Mouse (Mus musculus) kidney, embryonic 14.5 days (tissue): ENCODE results near the gene Slc51b. TPM values are rescaled to one million over a fixed set of nuclear protein-coding genes. Genes with fewer than 3 reads are reported as not detected.

Experiments
- ATAC-seq: fragments of 200-750 bp; cut with Nextera tagmentation; 2 replicates; pipeline ENCODE4 v1.8.0; 2017; ENCODE audit warnings: moderate number of reproducible peaks, mild to moderate bottlenecking, moderate TSS enrichment, moderate library complexity; ENCODE audit not compliant: low FRiP score, low TSS enrichment
- H3K27ac ChIP-seq: fragments of 300-500 bp; sonication (generic); 2 replicates; pipeline ENCODE4 v1.5.1; 2014; ENCODE audit warnings: low read depth, mild to moderate bottlenecking, low read length, moderate library complexity, mixed read lengths
- H3K27me3 ChIP-seq: fragments of 300-500 bp; sonication (generic); 2 replicates; pipeline ENCODE4 v1.6.1; 2014; ENCODE audit warnings: mild to moderate bottlenecking, low read length; ENCODE audit not compliant: control insufficient read depth, insufficient read depth
- H3K36me3 ChIP-seq: fragments of 300-500 bp; sonication (generic); 2 replicates; pipeline ENCODE4 v1.6.1; 2014; ENCODE audit warnings: low read length, mixed read lengths; ENCODE audit not compliant: control insufficient read depth, insufficient read depth
- H3K4me1 ChIP-seq: fragments of 300-500 bp; sonication (generic); 2 replicates; pipeline ENCODE4 v1.6.1; 2014; ENCODE audit warnings: low read length, mixed read lengths; ENCODE audit not compliant: control insufficient read depth, insufficient read depth
- H3K4me2 ChIP-seq: fragments of 300-500 bp; sonication (generic); replicated peaks from 2 replicates; pipeline ENCODE4 v1.6.1; 2014; ENCODE audit warnings: low read depth, mild to moderate bottlenecking, low read length
- H3K4me3 ChIP-seq: fragments of 300-500 bp; sonication (generic); 2 replicates; pipeline ENCODE4 v1.5.1; 2014; ENCODE audit warnings: mild to moderate bottlenecking, low read length
- H3K9ac ChIP-seq: fragments of 300-500 bp; sonication (generic); 2 replicates; pipeline ENCODE4 v1.6.1; 2014; ENCODE audit warnings: low read depth, mild to moderate bottlenecking, low read length, moderate library complexity
- H3K9me3 ChIP-seq: fragments of 300-500 bp; sonication (generic); 2 replicates; pipeline ENCODE4 v1.6.1; 2016; ENCODE audit warnings: low read length; ENCODE audit not compliant: control insufficient read depth
- WGBS: fragments of 180-500 bp; shearing (Covaris S2); extraction: QIAGEN DNeasy Blood & Tissue Kit; methylation state at CpG from one replicate; pipeline ENCODE4 v1.1.7; 2014; 5-methylcytosine and 5-hydroxymethylcytosine counted together
- polyA plus RNA-seq: library from polyadenylated mRNA; unstranded; fragments of >200 nt; fragmentation: Nextera tagmentation; extraction: Ambion mirVana; gene quantifications from 2 replicates; pipeline ENCODE4 v1.2.1, GENCODE M21; 2014

Slc51b gene
- polyA plus RNA-seq, 1 experiment from 2014 or later, result 0.53 TPM

DNA sequence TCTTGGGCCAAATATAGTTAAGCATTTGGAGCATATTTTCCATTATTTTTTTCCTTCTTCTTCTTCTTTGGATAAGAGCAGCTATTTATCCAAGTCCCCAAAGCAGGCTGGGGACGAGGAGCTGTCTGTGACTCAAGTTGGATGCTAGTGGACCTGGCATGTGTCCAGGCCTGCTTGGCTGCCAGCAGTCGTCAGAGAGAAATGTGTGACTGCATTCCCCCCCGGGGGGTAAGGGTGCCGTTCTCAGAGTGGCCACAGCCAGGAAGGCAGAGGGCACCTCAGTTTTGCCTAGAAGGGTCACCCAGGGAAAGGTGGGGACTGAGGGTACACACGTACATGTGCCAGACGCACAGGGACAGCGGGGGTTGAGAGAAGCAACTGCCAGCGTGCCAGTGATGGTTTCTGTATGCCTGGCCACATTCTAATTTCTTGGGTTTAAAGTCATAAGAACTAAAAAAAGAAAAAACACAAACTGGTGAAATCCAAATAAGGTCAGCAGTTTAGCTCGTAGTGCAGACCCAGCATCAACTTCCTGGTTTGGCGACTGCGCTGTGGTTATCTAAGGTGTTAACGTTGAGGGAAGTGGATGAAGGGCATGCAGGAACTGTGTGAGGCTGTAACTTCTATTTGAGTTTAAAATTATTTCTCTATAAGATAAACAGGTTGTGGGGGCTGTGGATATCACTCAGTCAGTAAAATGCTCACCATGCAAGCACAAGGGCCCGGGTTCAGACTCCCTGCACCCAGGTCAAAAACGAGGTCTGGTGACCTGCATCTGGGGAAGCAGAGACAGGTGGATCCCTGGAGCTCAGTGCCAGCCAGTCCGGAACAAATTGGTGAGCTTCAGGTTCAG, 18.2 kb downstream of the Slc51b start:
- H3K9me3 ChIP-seq, result no peaks in the 10 kb centered on the region
- no peaks in the 10 kb centered on the region for H3K36me3 ChIP-seq
- H3K27ac ChIP-seq, result no peak overlapping the region
- no peak overlapping the region for H3K9ac ChIP-seq
- no peak overlapping the region for H3K4me2 ChIP-seq
- ATAC-seq, result no peak
- no peak overlapping the region for H3K4me3 ChIP-seq
- H3K4me1 ChIP-seq, result no peaks in the 10 kb centered on the region
- no peaks in the 10 kb centered on the region for H3K27me3 ChIP-seq
- WGBS, result 77% methylated on average over 15 of the region's 15 CpGs

DNA sequence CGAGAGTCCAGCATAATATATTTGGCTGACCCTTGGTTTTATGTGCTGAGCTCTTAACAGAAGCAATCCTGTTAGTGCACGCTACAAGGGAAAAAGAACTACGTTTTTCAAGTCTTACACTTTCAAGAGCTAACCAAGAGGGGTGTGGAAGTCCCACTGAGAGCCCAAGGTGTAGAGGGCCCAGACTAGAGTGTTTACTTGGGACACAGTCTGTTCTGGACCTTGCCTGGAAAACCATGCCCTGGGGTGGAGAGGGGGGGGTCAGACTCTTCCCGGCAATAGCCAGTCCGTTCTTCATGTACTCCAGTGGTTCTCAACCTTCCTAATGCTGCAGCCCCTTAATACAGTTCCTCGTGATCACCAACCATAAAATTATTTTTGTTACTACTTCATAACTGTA, 22.8 kb downstream of the Slc51b start:
- Histone ChIP-seq H3K4me3 (no peak overlapping the region), H3K4me2 (no peak overlapping the region)

DNA sequence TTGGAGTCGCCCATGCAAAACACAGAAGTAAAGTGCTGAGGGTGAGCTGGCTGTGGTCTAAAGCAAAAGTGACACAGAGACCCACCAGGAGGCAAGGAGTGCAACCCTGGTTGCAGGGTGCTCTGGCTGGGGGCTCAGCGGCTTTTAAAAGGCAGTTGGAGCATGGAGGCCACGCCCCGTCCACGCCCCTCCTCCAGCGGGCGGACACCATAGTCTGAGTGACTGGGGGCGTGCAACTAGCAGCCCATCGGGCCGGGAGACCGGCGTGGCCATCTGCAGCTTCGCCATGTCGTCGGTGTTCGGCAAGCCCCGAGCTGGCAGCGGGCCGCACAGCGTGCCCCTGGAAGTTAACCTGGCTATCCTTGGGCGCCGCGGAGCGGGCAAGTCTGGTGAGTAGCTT, 24.5 kb downstream of the Slc51b start, which contains the start of gene Rasl12:
Gene Rasl12 (plus strand): TSS at position 228 of the 400 bp plus-strand sequence.
- H3K9me3 ChIP-seq, result no peaks in the 10 kb centered on the region
- H3K36me3 ChIP-seq, result no peaks in the 10 kb centered on the region
- peak within 1 kb of the TSS; percentile 74 for H3K4me2 ChIP-seq
- H3K27me3 ChIP-seq, result no peaks in the 10 kb centered on the region
- H3K4me3 ChIP-seq, result peak within 1 kb of the TSS; percentile 57
- H3K4me1 ChIP-seq, result no peaks in the 10 kb centered on the region
- H3K27ac ChIP-seq, result no peak within 1 kb of the TSS
- under 1% methylated on average over 24 of the region's 24 CpGs for WGBS
- ATAC-seq, result peak; percentile 90
- peak within 1 kb of the TSS; percentile 59 for H3K9ac ChIP-seq

More for the DNA sequence above, 22.8 kb downstream of the Slc51b start:
- H3K27me3 ChIP-seq, result no peaks in the 10 kb centered on the region
- no peaks in the 10 kb centered on the region for H3K36me3 ChIP-seq
- H3K9ac ChIP-seq, result no peak overlapping the region
- no peaks in the 10 kb centered on the region for H3K4me1 ChIP-seq
- H3K27ac ChIP-seq, result no peak overlapping the region
- ATAC-seq, result no peak
- 87% methylated on average over 6 of the region's 6 CpGs for WGBS
- no peaks in the 10 kb centered on the region for H3K9me3 ChIP-seq

DNA sequence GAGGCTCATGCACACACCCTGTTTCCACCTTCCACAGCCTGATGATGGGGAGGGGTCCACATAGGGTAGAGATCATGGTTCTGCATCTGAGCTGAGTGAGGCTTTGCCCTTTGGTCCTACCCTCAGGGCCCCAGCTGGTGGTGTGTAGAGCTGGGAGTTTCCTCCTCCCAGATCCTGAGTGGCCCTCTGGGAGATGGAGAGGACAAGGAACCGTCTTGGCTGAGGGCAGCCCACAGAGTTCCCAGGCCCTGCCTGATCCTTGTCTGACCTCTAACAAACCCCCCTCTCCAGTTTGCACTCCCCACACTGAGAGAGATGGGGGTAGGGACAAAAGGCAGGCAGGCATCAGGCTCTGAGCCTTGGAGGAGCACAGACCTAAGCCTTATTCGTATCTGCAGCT, 28.4 kb downstream of the Slc51b start:
- H3K4me3 ChIP-seq, result no peak overlapping the region
- no peak overlapping the region for H3K4me2 ChIP-seq
- WGBS, result 61% methylated on average over 2 of the region's 2 CpGs
- no peak for ATAC-seq
- peaks cover 23% of the 10 kb centered on the region for H3K27me3 ChIP-seq
- H3K27ac ChIP-seq, result no peak overlapping the region
- no peaks in the 10 kb centered on the region for H3K9me3 ChIP-seq
- H3K36me3 ChIP-seq, result no peaks in the 10 kb centered on the region
- H3K4me1 ChIP-seq, result peaks cover 2% of the 10 kb centered on the region; the same call in 1 of the 2 replicates
- H3K9ac ChIP-seq, result no peak overlapping the region

DNA sequence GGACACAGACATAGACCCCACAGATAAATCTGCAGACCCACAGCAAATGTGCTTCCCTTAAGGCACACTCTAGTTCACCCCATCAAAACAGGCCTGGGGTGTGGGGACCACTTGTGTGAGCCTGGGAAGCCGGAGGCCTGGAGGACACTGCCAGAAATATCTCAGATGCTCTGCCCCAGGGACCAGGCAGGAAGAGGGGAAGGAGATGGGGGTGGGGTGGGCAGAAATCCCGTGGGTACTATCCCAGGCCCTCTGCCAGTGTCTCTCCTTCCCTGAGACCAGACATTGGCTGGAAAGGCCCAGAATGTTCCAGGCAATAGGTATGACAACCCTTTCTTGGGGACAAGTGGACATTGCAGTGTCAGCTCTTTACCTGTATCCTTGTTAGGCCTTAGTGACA, 29.1 kb downstream of the Slc51b start:
- 54% methylated on average over 2 of the region's 2 CpGs for WGBS
- Histone ChIP-seq H3K27ac (no peak overlapping the region), H3K36me3 (no peaks in the 10 kb centered on the region), H3K27me3 (peaks cover 23% of the 10 kb centered on the region), H3K4me3 (no peak overlapping the region), H3K4me2 (no peak overlapping the region), H3K9ac (no peak overlapping the region), H3K9me3 (no peaks in the 10 kb centered on the region), H3K4me1 (peaks cover 2% of the 10 kb centered on the region; the same call in 1 of the 2 replicates)
- ATAC-seq, result no peak

DNA sequence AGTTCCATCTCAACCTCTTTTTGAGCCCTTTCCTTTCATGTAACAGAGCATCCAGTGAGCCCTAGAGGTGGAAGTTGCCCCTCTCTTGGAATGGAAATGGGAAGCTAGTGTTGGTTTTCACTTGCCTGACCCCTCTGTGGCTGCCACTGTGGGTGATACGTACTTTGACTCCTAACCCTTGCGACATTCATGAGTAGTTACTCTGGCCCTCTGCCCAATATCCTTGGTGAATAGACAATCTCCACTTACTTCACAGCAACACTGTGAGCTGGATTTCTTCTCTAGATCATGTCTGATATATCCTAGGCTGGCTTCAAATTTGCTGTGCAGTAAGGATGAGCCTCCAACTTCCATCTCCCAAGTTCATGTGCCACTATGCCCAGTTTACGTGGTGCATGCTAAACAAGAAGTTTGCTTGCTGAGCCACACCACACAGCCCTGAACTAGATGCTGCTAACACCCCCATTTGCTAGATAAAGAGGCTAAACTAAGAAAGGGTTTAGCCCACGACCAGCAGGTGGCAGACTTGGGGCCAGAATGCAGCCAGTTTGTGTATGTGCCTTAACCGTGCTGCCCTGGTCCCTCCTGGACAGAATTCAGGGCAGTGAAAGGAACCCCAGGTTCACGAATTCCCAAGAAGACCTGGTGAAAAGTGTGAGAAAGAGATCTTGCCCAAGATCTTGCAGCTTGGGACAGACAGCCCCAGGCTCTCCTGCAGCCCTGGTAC, 30.0 kb downstream of the Slc51b start:
- Histone ChIP-seq H3K27ac (no peak overlapping the region), H3K4me3 (no peak overlapping the region), H3K36me3 (no peaks in the 10 kb centered on the region), H3K9me3 (no peaks in the 10 kb centered on the region), H3K4me1 (peaks cover 2% of the 10 kb centered on the region; the same call in 1 of the 2 replicates), H3K9ac (no peak overlapping the region), H3K4me2 (no peak overlapping the region), H3K27me3 (peaks cover 23% of the 10 kb centered on the region)
- ATAC-seq, result peak; percentile 29; the same call in 1 of the 2 replicates
- WGBS, result 27% methylated on average over 6 of the region's 6 CpGs

DNA sequence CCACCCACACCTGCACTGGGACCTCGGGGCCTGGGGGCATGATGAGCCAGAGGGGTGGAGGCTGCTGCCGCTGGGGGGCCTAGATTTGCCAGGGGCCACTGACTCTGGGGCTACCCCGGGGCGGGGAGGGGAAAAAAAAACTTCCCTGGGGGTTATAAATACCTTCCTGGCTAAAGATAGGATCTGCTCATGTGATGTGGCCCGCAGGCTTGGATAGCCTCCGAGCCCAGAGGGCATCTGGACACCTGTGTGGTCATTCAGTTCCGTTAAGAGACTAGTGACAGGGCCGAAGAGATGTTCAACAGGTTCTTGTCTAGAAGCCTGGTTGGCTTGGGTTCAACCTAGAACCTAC, 31.2 kb downstream of the Slc51b start, which contains the start of gene Kbtbd13:
Gene Kbtbd13 (minus strand): TSS at position 40 of the 352 bp plus-strand sequence.
- peaks cover 23% of the 10 kb centered on the region for H3K27me3 ChIP-seq
- H3K4me1 ChIP-seq, result peaks cover 10% of the 10 kb centered on the region; the same call in 1 of the 2 replicates
- peak within 1 kb of the TSS; percentile 56 for H3K9ac ChIP-seq
- H3K4me3 ChIP-seq, result peak within 1 kb of the TSS; percentile 42
- no peak within 1 kb of the TSS for H3K27ac ChIP-seq
- ATAC-seq, result no peak
- H3K9me3 ChIP-seq, result no peaks in the 10 kb centered on the region
- no peaks in the 10 kb centered on the region for H3K36me3 ChIP-seq
- WGBS, result 33% methylated on average over 8 of the region's 8 CpGs
- peak within 1 kb of the TSS; percentile 75 for H3K4me2 ChIP-seq

DNA sequence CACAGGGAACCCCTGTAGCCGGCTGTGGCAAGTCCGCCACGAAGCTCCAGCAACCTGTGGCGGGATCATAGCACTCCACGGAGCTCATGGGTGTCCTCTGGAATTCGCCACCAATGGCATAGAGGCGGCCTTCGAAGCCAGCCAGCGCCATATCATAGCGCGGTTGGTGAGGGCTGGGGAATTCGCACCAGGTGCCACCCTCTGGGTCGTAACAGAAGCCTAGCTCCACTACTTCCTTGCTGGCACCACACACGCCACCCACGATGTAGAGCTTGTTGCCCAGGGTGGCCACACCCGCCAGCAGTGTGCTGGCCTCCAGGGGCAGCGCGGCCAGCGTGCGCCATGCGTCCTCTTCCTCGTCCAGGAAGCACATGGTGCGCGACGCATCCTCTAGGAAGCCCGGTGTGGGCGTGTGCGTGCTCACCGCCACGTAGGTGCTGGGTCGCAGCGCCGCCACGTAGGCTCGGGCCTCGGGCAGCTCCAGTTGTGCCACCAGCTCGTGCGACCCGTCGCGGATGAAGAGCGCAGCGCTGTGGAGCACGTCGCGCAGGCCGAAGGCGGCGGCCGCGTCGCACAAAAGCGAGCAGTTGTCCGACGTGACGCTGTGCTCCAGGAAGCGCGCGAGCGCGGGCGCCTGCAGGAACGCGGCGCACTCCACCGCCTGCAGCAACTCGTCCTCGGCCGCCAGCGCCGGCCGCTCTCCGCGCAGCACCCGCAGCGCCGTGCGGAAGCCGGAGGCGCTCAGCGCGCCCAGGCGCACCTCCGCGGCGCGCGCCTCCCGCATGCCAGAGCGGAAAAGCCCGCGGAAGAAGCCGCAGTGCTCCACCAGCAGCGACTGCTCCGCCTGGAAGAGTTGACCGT, 31.8 kb downstream of the Slc51b start:
- ATAC-seq, result peak; percentile 59; the same call in 1 of the 2 replicates
- Histone ChIP-seq H3K4me3 (peak overlapping the region; percentile 42), H3K27ac (no peak overlapping the region), H3K36me3 (no peaks in the 10 kb centered on the region), H3K4me2 (peak overlapping the region; percentile 75), H3K9ac (peak overlapping the region; percentile 56), H3K9me3 (no peaks in the 10 kb centered on the region), H3K4me1 (peaks cover 11% of the 10 kb centered on the region; the same call in 1 of the 2 replicates), H3K27me3 (peaks cover 23% of the 10 kb centered on the region)
- 21% methylated on average over 80 of the region's 96 CpGs for WGBS
